Mouse (Mus musculus): ENCODE measurements around the gene Zfp239.

The Zfp239 gene

DNA sequence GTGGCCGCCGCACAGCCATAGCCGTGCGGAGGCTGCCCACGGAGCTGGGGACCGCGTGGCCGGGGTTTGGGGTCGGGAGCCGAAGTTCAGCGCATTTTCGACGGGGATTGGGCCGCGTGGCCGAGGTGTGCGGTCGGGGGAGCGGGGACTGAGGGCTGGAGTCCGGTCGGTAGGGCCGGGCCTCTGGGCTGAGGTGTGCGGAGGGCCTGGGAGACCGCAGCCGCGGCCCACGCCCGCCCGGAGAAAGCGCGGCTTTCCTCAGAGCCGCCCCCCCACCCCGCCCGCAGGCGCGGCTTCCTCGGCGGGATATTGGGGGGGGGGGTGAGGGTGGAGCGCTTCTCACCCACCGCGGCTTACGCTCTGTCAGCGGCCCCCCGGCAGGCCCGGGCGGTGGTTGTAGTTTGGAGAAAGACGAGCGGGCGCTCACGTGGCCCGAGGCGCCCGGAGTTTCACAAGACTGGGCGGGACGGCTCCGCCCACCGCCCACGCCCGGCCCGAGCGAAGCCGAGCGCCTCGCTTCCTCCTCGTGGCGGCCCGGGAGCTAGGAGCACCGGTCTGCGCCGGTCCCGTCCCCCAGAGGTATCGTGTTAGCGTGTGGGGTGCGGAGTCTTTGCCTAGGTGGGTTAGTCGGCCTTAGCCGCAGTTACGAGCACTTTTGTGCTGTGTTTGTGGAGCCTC, 45.5 kb downstream of the Zfp239 start:
- peak; percentile 87 to 90 for DNase-seq (ENCODE audit: low spot score in 2 of 2)

GRCm38 (mm10) chr6:117907979-117908355, 46.1 kb downstream of the Zfp239 start:
- DNase-seq (ENCODE audit: low spot score in 2 of 2), result peak in 1 of 2 experiments; percentile 25

DNA sequence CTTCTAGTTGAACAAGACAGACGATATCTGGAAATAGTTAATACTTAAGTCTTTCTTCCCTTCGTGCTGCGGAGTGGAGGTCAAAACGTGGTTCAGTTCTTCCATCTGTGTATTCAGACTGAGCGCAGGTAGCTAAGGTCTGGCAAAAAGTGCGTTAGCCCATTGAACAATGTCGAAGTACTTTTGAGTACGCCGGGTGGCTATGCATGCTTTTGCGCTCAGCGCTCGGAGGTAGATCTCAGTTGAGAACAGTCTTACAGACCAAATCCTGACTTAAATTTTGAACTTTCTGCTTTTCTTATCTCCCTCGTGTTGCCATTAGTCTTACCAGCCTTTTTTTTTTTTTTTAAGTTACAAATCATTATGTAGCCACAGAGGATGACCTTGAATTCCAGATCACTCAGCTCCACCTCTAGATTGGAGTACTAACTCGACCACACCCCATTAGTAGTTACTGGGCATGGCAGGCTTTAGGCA, 46.6 kb downstream of the Zfp239 start:
- DNase-seq (ENCODE audit: low spot score in 2 of 2), result no peak

GRCm38 (mm10) chr6:117910120-117910661, 48.3 kb downstream of the Zfp239 start:
- DNase-seq (ENCODE audit: low spot score in 2 of 2), result no peak

DNA sequence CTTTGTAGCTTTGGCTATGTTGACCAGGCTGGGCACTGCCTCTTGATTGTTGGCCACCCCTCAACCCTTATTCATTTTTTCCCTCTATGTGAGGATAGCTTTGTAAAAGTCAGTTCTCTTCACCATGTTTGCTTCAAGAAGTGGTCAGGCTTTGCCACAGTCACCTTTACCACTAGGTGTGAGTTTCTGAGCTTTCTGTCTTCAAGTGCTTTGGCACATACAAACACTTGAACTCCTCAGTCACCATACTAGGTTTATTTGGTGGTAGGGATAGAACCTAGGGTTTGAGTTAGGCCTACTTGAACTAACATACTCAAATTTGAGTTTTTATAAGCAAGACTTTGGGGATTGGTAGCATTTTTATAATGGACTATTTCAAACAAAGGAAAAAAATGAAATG, 52.6 kb downstream of the Zfp239 start:
- DNase-seq (ENCODE audit: low spot score in 2 of 2), result no peak

DNA sequence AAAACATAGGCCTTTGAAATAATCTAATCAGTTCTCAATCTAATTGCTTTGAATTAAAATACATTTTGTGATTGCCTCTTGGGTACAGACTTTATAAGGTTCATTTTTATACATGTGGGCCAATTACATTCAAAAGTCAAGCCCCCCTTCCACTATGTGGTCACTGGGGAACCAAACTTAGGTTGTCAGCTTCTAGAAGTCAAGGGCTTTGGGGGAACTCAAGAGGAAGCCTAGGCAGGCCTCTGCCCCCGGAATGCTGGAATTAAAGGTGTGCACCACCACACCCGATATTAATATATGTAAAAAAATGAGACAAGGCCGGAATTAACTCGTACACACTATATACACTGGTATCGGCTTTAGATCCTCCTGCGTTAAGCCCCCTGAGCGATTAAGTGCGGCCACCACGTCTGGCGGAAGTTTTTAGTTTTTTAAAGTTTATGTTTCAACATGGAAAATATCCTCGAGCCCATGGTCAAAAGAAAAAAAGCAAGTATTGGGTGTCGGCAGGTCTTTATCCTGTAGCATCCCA, 54.4 kb downstream of the Zfp239 start:
- no peak for DNase-seq (ENCODE audit: low spot score in 2 of 2)

GRCm38 (mm10) chr6:117916737-117917426, 55.0 kb downstream of the Zfp239 start:
- peak; percentile 76 to 79 for DNase-seq (ENCODE audit: low spot score in 2 of 2)

- DNase-seq (ENCODE audit: low spot score in 2 of 2), result peak; percentile 66 to 69
Measured at GRCm38 (mm10) chr6:117917576-117917975, 55.7 kb downstream of the Zfp239 start.

GRCm38 (mm10) chr6:117918043-117918442, 56.1 kb downstream of the Zfp239 start:
- no peak for DNase-seq (ENCODE audit: low spot score in 2 of 2)

- DNase-seq (ENCODE audit: low spot score in 2 of 2), result no peak
Measured at GRCm38 (mm10) chr6:117920659-117921640, 59.0 kb downstream of the Zfp239 start.

GRCm38 (mm10) chr6:117922041-117922440, 60.1 kb downstream of the Zfp239 start:
- DNase-seq (ENCODE audit: low spot score in 2 of 2), result no peak
